Mouse (Mus musculus) heart, postnatal 0 days (tissue): ENCODE data around the gene Cachd1.

Source experiments
- CTCF ChIP-seq: IDR thresholded peaks from 2 replicates; pipeline ENCODE4 v1.5.1; 2016; ENCODE audit warnings: antibody characterized with exemption, control low read depth, low read depth
- EP300 ChIP-seq: IDR thresholded peaks from 2 replicates; pipeline ENCODE4 v1.6.1; 2016; ENCODE audit warnings: antibody characterized with exemption, low read depth

DNA sequence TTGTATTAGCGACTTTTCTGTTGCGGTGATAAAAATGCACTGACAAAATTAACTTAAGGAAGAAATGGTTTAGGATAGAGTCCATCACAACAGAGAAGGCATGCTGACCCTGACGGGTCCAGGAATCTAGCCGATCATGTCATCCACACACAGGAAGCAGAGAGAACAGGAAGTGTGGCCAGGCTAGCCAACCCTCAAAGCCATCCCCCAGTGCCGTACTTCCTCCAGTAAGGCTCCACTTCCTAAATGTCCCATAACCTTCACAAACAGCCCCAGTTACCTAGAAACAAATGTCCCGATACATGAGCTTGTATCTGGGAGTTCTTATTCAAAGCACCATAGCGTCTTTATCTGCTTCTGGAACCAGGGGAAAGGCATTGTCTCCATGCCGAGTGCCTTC lies 32.9 kb upstream of the Cachd1 start:
- TF ChIP-seq CTCF = no peak
- no peak for TF ChIP-seq EP300
